ENCODE assay signal across 17 mouse cellular contexts in the genomic region with DNA sequence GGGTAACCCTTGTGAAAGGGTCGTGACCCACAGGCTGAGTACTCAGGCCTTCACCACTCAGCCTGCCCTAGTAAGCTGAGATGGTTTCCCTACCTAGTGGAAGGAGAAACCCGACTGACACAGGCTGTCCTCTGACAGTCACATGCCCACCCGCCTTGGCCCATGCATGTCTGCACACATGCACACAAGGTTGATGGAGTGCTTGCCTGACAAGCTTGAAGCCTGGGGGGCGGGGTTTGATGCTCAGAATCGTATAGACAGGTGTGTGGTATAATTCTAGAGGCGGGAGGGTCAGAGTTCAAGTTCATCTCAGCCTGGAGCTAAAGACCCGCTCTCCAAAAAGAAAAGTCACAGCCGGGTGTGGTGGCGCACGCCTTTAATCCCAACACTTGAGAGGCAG.
"Had no signal": no experiment of that assay in that cellular context is flagged by ENCODE, and none has a peak within 500 bp of the region (broad histone marks: within the 10 kb centered on the region; RNA-seq: fewer than 3 reads in every experiment).

No protein-coding gene starts in this region.

- H3K27ac ChIP-seq: macrophage; midbrain, embryonic 13.5 days; midbrain, embryonic 15.5 days; neural tube, embryonic 12.5 days had no signal

- DNase-seq: lung, adult 2 months; lung, postnatal 14 days; lung, postnatal 36 days; right cerebral cortex, postnatal 25 days; right cerebral cortex, postnatal 4 days; spleen, adult 18-20 months; thymus, adult 18-20 months; thymus, postnatal 14 days; thymus, postnatal 36 days had no signal

- H3K27me3 ChIP-seq: lung, embryonic 15.5 days; megakaryocyte, embryonic 14.5 days; midbrain, embryonic 13.5 days; midbrain, embryonic 15.5 days; neural tube, embryonic 12.5 days had no signal

- ATAC-seq: lung, postnatal 0 days; midbrain, embryonic 13.5 days; midbrain, embryonic 15.5 days had no signal

- H3K9me3 ChIP-seq: lung, embryonic 15.5 days; megakaryocyte, embryonic 14.5 days; midbrain, embryonic 13.5 days; midbrain, embryonic 15.5 days; neural tube, embryonic 12.5 days had no signal

- H3K9ac ChIP-seq: lung, embryonic 15.5 days; midbrain, embryonic 13.5 days; midbrain, embryonic 15.5 days; neural tube, embryonic 12.5 days had no signal

- H3K4me3 ChIP-seq: lung, embryonic 15.5 days; megakaryocyte, embryonic 14.5 days; midbrain, embryonic 13.5 days; midbrain, embryonic 15.5 days; neural tube, embryonic 12.5 days had no signal

- H3K4me2 ChIP-seq: lung, embryonic 15.5 days; midbrain, embryonic 11.5 days; midbrain, embryonic 13.5 days; midbrain, embryonic 15.5 days; neural tube, embryonic 12.5 days had no signal

- H3K4me1 ChIP-seq: midbrain, embryonic 13.5 days; midbrain, embryonic 15.5 days; neural tube, embryonic 12.5 days had no signal
